Mouse (Mus musculus): ENCODE measurements around the gene Idh3a.

GRCm38 (mm10) chr9:54587863-54588262 lies 1.7 kb downstream of the Idh3a start:
- TF ChIP-seq CTCF (IDR thresholded peaks at IDR 0.05; ENCODE audit: extremely low read depth, insufficient read depth, insufficient read length, insufficient replicate concordance) (no peak), POLR2A (IDR thresholded peaks at IDR 0.05; ENCODE audit: low read depth, low read length) (no peak)
